Mouse (Mus musculus) gastrocnemius, adult 8-10 months (tissue): Measurements from ENCODE around the gene Ctdnep1. TPM values are rescaled to one million over a fixed set of nuclear protein-coding genes. Genes with fewer than 3 reads are reported as not detected.

ENCODE experiments used
- DNase-seq, 2 experiments: peaks; one replicate each; pipeline ENCODE4 v3.0.0; 2022; ENCODE audit warnings: low spot score in 2 of 2
- total RNA-seq, 4 experiments: library from RNA; stranded (reverse); gene quantifications; 2 replicates each; pipeline ENCODE4 v1.2.4; 2022

Gene Ctdnep1
- total RNA-seq, 4 experiments from 2014 or later, result 266 to 308 (median 283) TPM

GRCm38 (mm10) chr11:69982877-69983276 lies 1.9 kb downstream of the Ctdnep1 start:
- DNase-seq, result peak; percentile 52 to 65

DNA sequence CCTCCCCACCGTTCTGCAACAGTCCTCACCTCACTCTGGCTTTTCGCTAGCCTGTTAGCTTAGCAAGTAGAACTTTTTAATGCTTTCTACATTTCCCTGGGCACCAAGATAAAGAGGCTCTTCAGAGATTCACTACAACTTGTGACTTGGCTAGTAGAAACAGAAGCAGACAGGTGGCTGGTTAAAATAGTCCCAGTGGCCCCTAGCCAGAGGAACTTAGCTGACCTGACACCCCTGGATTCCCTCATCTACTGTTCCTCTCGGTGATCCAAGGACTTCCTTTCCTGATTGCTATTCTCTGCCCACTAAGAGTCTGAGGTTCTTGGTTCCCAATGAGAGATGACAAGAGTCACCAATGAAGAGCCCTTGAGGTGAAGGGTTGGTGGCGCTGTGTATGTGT lies 2.4 kb downstream of the Ctdnep1 start:
- peak; percentile 66 to 75 for DNase-seq

DNA sequence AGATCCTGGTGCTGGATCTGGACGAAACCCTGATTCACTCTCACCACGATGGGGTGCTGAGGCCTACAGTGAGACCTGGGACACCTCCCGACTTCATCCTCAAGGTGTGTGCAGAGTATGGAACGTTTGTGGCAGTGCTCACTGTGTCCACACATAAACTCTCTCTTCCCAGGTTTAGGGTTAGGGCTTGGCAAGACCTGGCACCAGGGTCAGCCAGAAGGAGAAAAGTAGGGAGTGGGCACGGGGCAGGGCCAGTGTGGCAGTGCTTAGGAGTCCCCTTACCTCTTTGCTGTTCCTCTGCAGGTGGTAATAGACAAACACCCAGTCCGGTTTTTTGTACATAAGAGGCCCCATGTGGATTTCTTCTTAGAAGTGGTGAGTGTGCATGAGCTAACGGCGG lies 3.5 kb downstream of the Ctdnep1 start:
- DNase-seq, result no peak

DNA sequence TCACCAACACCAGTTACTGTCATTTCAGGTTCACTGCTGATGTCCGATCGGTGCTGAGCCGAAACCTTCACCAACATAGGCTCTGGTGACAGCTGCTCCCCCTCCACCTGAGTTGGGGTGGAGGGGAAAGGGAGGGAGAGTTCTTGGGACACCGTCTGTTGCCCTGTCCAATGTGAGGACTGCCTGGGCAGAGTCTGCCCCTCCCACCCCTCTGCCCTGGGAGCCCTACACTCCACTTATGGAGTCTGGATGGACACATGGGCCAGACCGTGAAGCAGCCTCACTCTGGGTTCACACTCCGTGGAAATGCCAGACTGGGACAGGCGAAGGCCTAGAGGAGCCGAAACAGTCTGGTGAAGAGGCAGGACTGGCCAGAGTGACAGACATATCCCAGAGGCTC lies 9.0 kb downstream of the Ctdnep1 start:
- no peak for DNase-seq

DNA sequence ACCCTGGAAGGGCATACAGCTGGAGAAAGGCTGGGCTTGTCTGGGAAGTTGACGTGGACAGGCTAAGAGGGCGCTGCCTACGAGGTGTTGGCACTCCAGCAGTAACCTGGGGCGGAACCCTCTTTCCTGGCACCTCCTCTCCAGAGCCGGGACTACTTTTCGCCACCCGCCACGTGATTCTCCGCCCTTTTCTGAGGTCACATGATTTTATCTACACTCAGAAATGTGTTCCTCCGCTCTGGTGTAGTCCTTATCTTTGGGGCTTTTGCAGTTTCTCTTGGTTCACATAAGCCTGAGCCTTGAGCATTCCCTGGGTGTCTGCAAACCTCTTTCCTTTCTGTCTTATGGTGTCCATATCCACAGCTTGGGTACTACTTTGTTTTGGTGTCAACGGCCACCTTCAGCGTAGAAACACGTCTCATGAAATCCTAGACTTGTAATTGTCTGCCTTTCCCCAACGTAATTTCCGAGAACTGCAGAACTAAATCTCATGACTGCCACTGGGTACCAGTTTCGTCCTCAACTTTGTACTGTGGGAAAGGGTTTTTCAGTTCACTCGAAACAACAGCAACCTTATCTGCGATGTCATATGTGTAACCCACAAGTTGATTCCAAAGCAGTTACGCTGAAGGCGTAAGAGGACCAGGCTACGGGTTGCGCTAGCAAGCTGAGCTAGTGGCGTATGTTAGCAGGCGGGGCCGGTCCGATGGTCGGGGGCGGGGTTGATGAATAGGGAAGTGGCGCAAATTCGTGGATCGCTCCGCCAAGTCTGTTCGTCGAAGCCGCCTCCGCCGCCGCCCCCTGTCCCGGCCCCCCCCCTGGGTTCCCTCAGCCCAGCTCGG lies 10.1 kb downstream of the Ctdnep1 start, which contains the start of gene Gabarap:
TSS of gene Gabarap (plus strand) at position 294 of the 842 bp plus-strand sequence.
- DNase-seq, result peak; percentile 93 to 95

DNA sequence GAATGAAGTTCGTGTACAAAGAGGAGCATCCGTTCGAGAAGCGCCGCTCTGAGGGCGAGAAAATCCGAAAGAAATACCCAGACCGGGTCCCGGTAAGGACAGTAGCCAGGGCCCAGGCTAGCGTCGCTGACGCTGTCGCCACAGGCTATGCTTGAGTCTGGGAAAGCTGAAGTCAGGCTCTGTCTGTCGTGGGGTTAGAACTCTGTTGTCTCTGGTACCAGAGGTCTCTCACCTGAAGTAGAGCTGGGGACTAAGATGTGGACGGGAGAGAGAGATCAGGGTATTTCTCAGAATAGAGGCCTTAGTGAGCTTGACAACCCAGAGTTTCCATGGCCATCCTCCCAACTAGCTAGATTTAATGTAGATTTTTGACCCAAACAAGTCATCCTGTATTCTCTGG lies 10.8 kb downstream of the Ctdnep1 start:
- no peak for DNase-seq

DNA sequence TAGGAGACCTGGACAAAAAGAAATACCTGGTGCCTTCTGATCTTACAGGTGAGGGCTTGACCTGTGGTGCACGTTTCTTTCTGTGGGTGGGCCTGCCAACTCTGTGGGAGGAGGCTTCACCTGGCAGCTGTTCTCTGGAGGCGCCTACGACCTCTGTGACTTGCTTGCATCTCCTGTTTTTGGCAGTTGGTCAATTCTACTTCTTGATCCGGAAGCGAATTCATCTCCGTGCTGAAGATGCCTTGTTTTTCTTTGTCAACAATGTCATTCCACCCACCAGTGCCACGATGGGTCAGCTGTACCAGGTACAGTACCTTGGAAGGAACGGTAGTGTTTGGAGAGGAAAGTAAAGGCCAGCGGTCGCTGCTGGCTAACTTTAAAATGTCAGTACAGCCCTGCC lies 11.4 kb downstream of the Ctdnep1 start:
- no peak for DNase-seq

GRCm38 (mm10) chr11:69992932-69993331 lies 12.0 kb downstream of the Ctdnep1 start:
- DNase-seq, result no peak

DNA sequence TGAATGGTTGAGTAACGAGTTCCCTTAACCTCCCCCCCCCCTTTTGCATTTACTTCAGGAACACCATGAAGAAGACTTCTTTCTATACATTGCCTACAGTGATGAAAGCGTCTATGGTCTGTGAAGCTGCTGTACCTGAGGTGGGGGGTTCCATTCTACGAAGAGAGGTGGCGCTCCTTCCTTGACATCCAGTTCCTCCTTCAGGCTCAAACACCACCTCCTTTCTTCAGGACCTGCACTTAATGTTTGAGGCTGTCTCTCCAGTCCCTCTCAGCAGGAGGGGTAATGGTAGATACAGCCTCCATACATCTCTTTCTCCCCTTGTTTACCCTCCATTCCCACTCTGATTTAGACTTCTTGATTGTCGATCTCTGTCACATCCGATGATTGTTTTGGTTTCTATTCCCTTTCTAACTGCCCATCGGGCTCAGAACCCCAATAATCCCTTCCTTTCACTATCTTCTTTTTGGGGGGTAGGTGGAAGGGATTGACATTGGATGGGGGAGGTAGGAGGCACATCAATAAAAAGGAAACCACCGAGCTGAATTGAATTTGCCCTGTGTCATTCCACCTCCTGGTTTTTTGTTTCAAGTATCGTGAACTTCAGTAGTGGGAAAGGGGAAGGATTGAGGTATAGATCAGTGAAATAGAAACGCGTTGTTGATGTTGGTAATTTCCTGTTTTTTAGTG lies 13.6 kb downstream of the Ctdnep1 start:
- no peak for DNase-seq

DNA sequence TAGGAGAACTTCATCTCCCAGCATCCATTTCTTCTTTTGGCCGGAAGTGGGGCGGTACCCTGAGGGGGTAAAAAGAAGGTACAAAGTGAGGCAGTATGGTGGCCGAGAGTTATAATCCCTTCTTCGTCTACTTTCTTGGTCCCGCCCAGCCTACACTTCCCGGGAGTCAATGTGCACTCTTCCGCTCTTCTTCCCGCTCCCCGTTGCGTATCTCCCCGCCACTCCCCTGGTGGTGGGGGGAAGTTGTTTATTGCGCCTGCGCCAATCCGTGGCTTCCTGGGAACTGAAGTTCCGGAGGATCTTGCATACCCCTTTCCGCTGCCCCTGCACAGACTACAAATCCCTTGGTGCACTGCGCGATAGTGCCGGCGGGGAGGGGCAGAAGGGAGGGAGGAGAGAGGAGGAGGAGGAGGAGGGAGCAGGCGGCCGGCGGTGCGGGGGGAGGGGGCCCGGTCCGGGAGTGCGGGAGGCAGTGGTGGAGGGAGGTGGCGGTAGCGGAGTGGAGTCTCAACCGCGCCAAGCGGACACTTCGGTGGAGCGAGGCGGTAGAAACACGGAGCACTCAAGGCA lies 14.5 kb downstream of the Ctdnep1 start, which contains the start of gene Phf23:
TSS of gene Phf23 (plus strand) at position 387 of the 570 bp plus-strand sequence.
- peak; percentile 94 to 98 for DNase-seq

DNA sequence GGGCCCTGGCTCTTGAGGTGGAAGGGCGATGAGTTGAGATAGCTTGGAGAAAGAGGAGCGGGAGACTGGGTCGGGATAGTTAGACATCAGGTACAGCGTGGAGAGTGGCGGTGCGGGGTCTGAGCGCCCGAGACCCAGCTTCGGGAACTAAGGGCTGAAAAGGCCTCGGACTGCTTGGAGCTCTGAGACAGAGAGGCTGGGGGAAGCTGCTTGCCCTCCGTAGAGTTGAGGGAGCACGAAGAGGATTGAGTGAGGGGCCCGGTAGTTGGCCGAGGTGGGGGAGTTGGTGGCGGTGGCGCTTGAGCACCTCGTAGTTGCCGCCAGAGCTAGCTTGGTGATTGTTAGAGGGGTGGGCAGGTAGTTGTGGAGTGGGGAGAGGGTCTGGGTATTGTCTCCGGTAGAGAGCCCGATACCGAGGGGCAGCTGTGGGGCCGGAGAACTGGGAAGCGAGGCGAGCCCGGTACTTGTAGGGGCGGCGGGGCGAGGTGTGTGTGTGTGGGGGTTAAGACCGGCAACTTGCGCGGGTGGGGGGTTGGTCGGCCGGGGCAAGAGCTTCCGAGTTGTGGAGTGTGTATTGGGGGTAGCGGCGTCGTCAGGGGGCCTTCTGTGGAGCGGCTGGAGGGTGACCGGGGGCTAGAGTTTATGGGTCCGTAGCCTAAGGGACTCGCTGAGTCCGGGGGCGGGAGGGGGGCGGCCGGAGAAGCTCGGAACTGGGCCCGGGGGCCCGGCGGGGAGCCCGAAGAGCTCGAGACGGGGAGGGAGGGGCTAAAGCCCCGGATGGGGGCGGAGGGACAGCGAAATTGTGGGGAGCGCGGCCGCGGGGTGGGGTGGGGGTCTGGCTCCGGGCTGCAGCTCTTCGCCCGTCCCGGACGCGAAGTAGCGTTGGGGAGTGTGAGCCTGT lies 15.5 kb downstream of the Ctdnep1 start:
- DNase-seq, result peak in 1 of 2 experiments; percentile 38

DNA sequence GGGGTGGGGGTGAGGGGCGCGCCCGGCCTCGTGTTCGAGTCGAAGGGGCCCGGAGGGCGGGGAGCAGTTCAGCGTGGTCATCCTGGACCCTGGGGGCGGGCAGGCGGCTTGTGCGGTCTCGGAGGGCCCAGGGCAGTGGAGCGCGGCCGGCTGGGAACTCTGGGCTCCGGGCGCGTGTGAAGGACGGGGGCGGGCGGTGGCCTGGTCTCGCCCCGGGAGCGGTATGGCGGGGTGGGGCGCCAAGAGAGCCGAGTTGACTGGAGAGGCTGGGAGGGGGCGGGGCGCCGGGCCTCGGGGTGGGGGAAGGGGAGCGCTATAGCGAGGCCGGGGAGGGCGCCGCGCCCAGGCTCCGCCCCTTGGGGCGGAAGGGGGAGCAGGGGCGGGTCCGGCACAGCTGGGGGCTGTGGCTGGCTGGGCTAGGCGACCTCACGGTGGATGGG lies 16.1 kb downstream of the Ctdnep1 start:
- peak; percentile 85 to 90 for DNase-seq

DNA sequence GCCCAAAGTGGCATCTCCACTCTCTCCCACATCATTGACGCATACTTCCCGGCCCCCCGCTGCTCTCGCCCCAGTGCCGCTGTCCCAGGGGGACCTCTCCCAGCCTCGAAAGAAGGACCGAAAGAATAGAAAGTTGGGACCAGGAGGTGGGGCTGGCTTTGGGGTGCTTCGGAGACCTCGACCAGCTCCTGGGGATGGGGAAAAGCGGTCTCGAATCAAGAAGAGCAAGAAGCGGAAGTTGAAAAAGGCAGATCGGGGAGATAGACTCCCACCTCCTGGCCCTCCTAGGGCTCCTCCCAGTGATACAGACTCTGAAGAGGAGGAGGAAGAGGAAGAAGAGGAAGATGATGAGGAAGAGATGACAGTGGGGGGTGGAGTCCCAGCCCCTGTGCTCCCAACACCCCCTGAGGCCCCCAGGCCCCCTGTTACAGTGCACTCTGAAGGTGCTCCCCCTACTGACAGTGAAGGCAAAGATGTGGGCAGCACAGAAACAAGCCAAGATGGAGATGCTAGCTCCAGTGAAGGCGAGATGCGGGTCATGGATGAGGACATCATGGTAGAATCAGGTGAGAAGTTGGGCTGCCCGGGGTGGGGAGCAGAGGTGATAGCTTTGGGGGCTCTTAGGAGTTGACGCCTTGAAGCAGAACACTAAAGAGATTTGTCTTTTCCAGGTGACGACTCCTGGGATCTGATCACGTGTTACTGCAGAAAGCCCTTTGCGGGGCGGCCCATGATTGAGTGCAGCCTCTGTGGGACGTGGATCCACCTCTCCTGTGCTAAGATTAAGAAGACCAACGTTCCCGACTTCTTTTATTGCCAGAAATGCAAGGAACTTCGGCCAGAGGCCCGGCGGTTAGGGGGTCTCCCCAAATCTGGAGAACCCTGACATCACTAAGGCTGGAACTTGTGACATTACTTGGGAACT lies 17.9 kb downstream of the Ctdnep1 start:
- DNase-seq, result no peak

GRCm38 (mm10) chr11:69999666-70000065 lies 18.7 kb downstream of the Ctdnep1 start:
- DNase-seq, result no peak

DNA sequence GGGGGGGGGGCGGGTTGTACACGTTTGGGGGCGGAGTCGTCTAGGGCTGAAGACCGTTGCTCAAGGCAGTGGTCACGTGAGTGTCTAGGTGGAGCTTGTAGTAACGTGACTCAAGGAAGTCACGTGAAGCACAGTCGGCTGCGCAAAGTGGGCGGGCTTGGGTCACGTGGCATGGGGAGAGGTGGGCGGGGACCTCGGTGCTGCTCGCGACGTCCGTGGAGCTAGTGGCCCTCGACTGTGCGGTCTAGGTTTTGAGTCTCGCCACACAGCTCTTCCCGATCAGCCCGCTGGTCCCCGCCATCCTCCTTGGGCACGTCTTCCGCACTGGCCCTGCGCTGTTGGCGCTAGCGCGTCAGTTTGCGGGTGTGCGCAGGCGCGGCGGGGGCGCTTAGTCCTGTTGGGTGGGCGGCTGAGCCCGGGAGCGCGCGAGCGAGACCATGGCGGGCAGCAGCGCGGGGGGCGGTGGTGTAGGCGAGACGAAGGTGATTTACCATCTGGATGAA lies 19.5 kb downstream of the Ctdnep1 start, which contains the start of gene Dvl2:
TSS of gene Dvl2 (plus strand) at position 200 of the 503 bp plus-strand sequence.
- peak; percentile 75 to 86 for DNase-seq

GRCm38 (mm10) chr11:70001159-70001558 lies 20.2 kb downstream of the Ctdnep1 start:
- no peak for DNase-seq

DNA sequence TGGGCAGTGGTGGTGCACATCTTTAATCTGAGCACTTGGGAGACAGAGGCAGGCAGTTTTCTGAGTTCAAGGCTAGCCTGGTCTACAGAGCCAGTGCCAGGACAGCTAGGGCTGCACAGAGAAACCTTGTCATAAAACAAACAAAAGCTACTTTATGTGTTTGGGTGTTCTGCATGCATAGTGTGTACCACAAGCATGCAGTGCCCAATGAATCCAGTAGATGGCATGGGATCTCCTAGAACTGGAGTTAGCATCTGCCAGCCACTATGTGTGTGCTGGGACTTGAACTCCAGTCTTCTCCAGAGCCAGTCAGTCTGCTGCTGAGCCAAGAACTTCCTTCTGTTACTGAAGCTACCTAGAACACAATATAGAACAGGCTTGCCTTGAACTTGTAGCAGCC lies 20.9 kb downstream of the Ctdnep1 start:
- no peak for DNase-seq

DNA sequence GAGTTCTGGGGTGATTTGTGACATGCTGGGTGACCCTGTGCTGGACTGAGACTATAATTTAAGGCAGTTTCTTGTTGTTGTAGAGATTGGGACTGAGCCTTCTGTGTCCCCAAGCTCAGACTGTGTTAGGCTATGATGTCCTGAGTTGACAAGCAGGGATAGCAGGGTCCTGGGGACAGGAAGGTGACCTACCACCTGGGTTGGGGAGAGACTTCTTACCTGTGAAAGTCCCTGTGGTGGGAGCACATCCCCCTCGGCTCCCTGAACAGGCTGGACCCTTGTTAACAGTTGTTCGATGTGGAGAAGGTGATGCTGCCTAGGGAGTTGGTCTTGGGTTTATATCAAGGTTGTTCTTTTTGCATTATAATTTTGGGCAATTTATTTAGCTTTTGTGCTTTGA lies 21.5 kb downstream of the Ctdnep1 start:
- no peak for DNase-seq

DNA sequence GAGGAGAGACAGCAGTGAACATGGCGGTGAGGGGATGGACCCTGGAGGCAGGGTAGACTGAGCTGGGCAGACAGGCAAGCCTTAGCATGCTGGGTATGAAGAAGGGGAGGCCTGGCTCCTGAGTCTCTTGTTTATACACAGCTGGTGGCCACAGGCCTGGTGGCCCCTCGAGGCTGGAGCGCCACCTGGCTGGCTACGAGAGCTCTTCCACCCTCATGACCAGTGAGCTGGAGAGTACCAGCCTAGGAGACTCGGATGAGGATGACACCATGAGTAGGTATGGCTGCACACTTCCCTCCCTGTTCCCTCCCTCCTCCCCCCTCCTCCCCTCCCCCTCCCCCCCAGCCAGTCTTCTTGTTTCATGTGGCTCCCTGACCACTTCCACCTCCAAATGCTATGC lies 24.6 kb downstream of the Ctdnep1 start:
- DNase-seq, result no peak

DNA sequence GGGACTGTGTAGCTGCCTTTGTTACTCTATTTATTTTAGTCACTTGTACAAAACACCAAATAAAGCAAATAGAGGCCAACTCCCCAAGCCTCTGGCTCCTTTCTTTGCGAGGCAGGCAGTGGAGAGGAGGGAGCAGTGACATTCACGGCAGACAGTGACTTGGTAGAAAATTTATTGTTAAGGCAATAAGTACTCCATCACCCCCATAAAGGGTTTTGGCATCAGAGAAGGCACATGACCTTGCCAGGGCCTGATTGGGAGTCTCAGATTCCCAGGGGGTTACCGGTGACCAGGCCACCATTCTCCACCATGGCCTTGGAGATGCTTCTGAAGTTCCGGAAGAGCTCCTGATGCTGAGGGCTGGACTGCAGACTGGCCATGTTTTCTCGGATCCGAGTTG lies 29.1 kb downstream of the Ctdnep1 start:
- DNase-seq, result no peak
